Mouse (Mus musculus): ENCODE data around the gene Agtpbp1. TPM values are rescaled to one million over a fixed set of nuclear protein-coding genes. Genes with fewer than 3 reads are reported as not detected.

Gene Agtpbp1
- polyA plus RNA-seq, 1 experiment, result 2.2 TPM

GRCm38 (mm10) chr13:59453045-59453444 lies 132.0 kb downstream of the Agtpbp1 start:
- 51% methylated on average over 2 of the region's 2 CpGs for WGBS
- peak; percentile 46 for DNase-seq (ENCODE audit: low read depth, low spot score)

GRCm38 (mm10) chr13:59450840-59451239 lies 134.2 kb downstream of the Agtpbp1 start:
- DNase-seq (ENCODE audit: low read depth, low spot score), result no peak

GRCm38 (mm10) chr13:59447130-59447529 lies 137.9 kb downstream of the Agtpbp1 start:
- no peak for DNase-seq (ENCODE audit: low read depth, low spot score)

More at GRCm38 (mm10) chr13:59450840-59451239, 134.2 kb downstream of the Agtpbp1 start:
- WGBS, result 86% methylated on average over 10 of the region's 10 CpGs

GRCm38 (mm10) chr13:59445179-59445578 lies 139.8 kb downstream of the Agtpbp1 start:
- no peak for DNase-seq (ENCODE audit: low read depth, low spot score)
- WGBS, result 81% methylated on average over 5 of the region's 5 CpGs

More at GRCm38 (mm10) chr13:59447130-59447529, 137.9 kb downstream of the Agtpbp1 start:
- 75% methylated on average over 7 of the region's 7 CpGs for WGBS

GRCm38 (mm10) chr13:59444371-59444770 lies 140.7 kb downstream of the Agtpbp1 start:
- no peak for DNase-seq (ENCODE audit: low read depth, low spot score)
- 82% methylated on average over 6 of the region's 6 CpGs for WGBS

GRCm38 (mm10) chr13:59439683-59440082 lies 145.3 kb downstream of the Agtpbp1 start:
- no peak for DNase-seq (ENCODE audit: low read depth, low spot score)
- WGBS, result 63% methylated on average over 1 of the region's 1 CpGs

- 96% methylated on average over 1 of the region's 1 CpGs for WGBS
- no peak for DNase-seq (ENCODE audit: low read depth, low spot score)
Measured at GRCm38 (mm10) chr13:59434554-59434953, 150.5 kb downstream of the Agtpbp1 start.

- DNase-seq (ENCODE audit: low read depth, low spot score), result no peak
Measured at GRCm38 (mm10) chr13:59431124-59431864, 153.7 kb downstream of the Agtpbp1 start.

GRCm38 (mm10) chr13:59429369-59429768 lies 155.7 kb downstream of the Agtpbp1 start:
- WGBS, result 87% methylated on average over 6 of the region's 6 CpGs

More at GRCm38 (mm10) chr13:59431124-59431864, 153.7 kb downstream of the Agtpbp1 start:
- 33% methylated on average over 18 of the region's 18 CpGs for WGBS

GRCm38 (mm10) chr13:59423871-59424270 lies 161.2 kb downstream of the Agtpbp1 start:
- DNase-seq (ENCODE audit: low read depth, low spot score), result no peak
- WGBS, result 77% methylated on average over 5 of the region's 5 CpGs

More at GRCm38 (mm10) chr13:59429369-59429768, 155.7 kb downstream of the Agtpbp1 start:
- DNase-seq (ENCODE audit: low read depth, low spot score), result no peak

- WGBS, result 86% methylated on average over 15 of the region's 15 CpGs
- DNase-seq (ENCODE audit: low read depth, low spot score), result no peak
Measured at GRCm38 (mm10) chr13:59416530-59417230, 168.3 kb downstream of the Agtpbp1 start.

GRCm38 (mm10) chr13:59413885-59414284 lies 171.1 kb downstream of the Agtpbp1 start:
- 96% methylated on average over 9 of the region's 9 CpGs for WGBS
- no peak for DNase-seq (ENCODE audit: low read depth, low spot score)

- no peak for DNase-seq (ENCODE audit: low read depth, low spot score)
- WGBS, result 50% methylated on average over 4 of the region's 4 CpGs
Measured at GRCm38 (mm10) chr13:59412672-59413071, 172.4 kb downstream of the Agtpbp1 start.

- no peak for DNase-seq (ENCODE audit: low read depth, low spot score)
- WGBS, result 81% methylated on average over 6 of the region's 6 CpGs
Measured at GRCm38 (mm10) chr13:59407182-59407581, 177.8 kb downstream of the Agtpbp1 start.

- no peak for DNase-seq (ENCODE audit: low read depth, low spot score)
- 88% methylated on average over 14 of the region's 14 CpGs for WGBS
Measured at GRCm38 (mm10) chr13:59402026-59402775, 182.8 kb downstream of the Agtpbp1 start.

- 31% methylated on average over 3 of the region's 3 CpGs for WGBS
- no peak for DNase-seq (ENCODE audit: low read depth, low spot score)
Measured at GRCm38 (mm10) chr13:59397571-59397970, 187.5 kb downstream of the Agtpbp1 start.

Data from large intestine, adult 2 months (tissue).